Mouse (Mus musculus) MEL (cell line): Measurements from ENCODE around the gene C77080.

Source experiments
- CHD2 ChIP-seq: IDR thresholded peaks from 2 replicates; pipeline ENCODE4 v1.6.1; 2011; ENCODE audit warnings: low read length, improper control_type of control experiment
- CTCF ChIP-seq, 3 experiments: IDR thresholded peaks in 2 of 3; conservative IDR thresholded peaks in 1 of 3; 2 replicates each; pipeline ENCODE4 v1.5.1; 2011 to 2012; ENCODE audit warnings: low read length in 3 of 3, low read depth in 2 of 3, mild to moderate bottlenecking in 2 of 3, improper control_type of control experiment in 1 of 3, inconsistent platforms in 1 of 3, mixed read lengths in 1 of 3, moderate library complexity in 1 of 3; ENCODE audit not compliant: control insufficient read depth in 1 of 3, insufficient read depth in 1 of 3, poor library complexity in 1 of 3, severe bottlenecking in 1 of 3
- POLR2A ChIP-seq, 2 experiments: IDR thresholded peaks; 2 replicates each; pipeline ENCODE4 v1.6.1; 2011 to 2012; ENCODE audit warnings: low read length in 2 of 2, mild to moderate bottlenecking in 2 of 2, control low read depth in 1 of 2, improper control_type of control experiment in 1 of 2, low read depth in 1 of 2, moderate library complexity in 1 of 2; ENCODE audit not compliant: control insufficient read depth in 1 of 2, insufficient read depth in 1 of 2, poor library complexity in 1 of 2
- TAL1 ChIP-seq: IDR thresholded peaks from 2 replicates; pipeline ENCODE4 v1.6.1; 2012; ENCODE audit warnings: mild to moderate bottlenecking, inconsistent platforms, low read length, moderate library complexity, mixed read lengths
- ZC3H11A ChIP-seq: IDR thresholded peaks from 2 replicates; pipeline ENCODE4 v1.6.1; 2012; ENCODE audit warnings: low read depth, mild to moderate bottlenecking, inconsistent platforms, low read length, improper control_type of control experiment

GRCm38 (mm10) chr4:129236236-129236813 is 24.9 kb downstream of the C77080 start:
- no peak for TF ChIP-seq POLR2A (IDR thresholded peaks at IDR 0.05; ENCODE audit: control insufficient read depth in 1 of 2, insufficient read depth in 1 of 2, low read depth in 1 of 2, low read length in 2 of 2, poor library complexity in 1 of 2)
- no peak for TF ChIP-seq CTCF (IDR thresholded peaks at IDR 0.05 in 2 of 3, conservative IDR thresholded peaks at IDR 0.05 in 1 of 3; ENCODE audit: control insufficient read depth in 1 of 3, insufficient read depth in 1 of 3, low read depth in 2 of 3, low read length in 3 of 3, poor library complexity in 1 of 3, severe bottlenecking in 1 of 3)
- no peak for TF ChIP-seq TAL1
- TF ChIP-seq ZC3H11A: no peak
- TF ChIP-seq CHD2: no peak
